Mouse (Mus musculus): ENCODE data around the gene 2810006K23Rik.
"Not testable (repeated sequence)": the region's sequence is repeated elsewhere in the genome, so short reads cannot be mapped to it uniquely, and the experiment has no call there.

The 2810006K23Rik gene

GRCm38 (mm10) chr5:124349196-124349595 lies 21.3 kb downstream of the 2810006K23Rik start:
- no peak for DNase-seq (ENCODE audit: low spot score)

- no peak for DNase-seq (ENCODE audit: low spot score)
Observed at GRCm38 (mm10) chr5:124350350-124350749, 22.5 kb downstream of the 2810006K23Rik start.

DNA sequence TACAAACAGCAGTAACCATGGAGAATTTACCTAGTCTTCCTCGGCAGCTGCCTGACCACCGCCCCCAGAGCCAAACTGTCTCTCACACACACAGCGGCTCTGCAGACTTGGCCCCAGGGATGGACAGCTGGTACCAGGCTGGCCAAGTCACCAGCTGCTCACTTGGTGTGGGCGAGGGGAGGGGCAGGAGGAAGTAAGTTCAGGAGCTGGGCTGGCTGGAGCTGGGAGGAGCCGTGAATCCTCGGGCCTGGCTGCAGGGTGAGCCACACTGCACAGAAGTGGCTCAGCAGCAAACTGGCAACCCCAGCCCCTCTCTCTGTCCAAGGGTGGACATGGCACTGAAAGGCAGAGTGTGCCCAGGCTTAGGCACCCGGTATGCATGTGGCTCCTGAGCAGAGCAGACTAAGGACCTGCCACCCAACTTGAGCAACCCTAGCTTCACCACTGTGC lies 23.2 kb downstream of the 2810006K23Rik start:
- DNase-seq (ENCODE audit: low spot score): no peak

GRCm38 (mm10) chr5:124351604-124352003 lies 23.7 kb downstream of the 2810006K23Rik start:
- no peak for DNase-seq (ENCODE audit: low spot score)

GRCm38 (mm10) chr5:124352141-124352920 lies 24.4 kb downstream of the 2810006K23Rik start:
- DNase-seq (ENCODE audit: low spot score): peak; percentile 82

- no peak for DNase-seq (ENCODE audit: low spot score)
Observed at GRCm38 (mm10) chr5:124353011-124353725, 25.3 kb downstream of the 2810006K23Rik start.

DNA sequence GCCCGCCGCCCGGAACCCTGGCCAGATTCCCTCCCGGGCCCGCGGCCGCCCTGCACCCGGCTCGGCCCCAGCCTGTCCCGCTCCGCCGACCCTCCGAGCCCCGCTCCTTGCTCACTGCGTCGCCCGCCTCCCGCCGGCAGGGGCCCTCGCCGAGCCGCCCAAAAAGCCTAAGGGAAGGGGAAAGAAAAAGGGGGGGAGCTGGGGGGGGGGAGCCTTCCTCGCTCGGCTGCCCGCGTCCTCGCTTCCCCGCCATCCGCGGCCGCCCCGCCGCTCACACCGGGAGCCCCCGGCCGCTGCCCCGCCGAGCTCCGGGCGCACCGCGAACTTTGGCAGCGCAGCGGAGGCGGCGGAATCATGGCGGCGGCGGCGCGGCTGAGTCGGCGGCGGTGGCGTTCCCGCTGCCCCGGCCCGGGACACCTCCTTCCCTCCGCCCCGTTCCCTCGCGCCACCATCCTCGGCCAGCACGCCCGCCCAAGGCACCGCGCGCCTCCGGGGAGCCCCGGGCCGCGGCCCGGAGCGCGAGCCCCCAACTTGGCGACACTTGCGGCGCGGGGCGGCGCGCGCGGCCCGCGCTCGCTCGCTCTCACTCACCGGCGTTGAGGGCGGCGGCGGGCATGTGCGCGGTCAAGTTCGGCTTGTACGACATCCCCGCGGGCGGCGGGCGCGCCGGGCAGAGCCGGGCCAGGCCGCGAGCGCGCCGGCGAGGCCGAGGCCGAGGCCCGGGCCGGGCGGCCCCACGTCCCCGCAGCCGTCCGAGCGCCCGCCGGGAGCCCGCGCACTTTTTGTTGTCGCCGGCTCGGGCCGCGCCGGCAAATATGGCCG lies 26.0 kb downstream of the 2810006K23Rik start:
- peak; percentile 64 for DNase-seq (ENCODE audit: low spot score)

- DNase-seq (ENCODE audit: low spot score): peak; percentile 49
Observed at GRCm38 (mm10) chr5:124354574-124355424, 26.9 kb downstream of the 2810006K23Rik start.

GRCm38 (mm10) chr5:124355425-124355959 lies 27.6 kb downstream of the 2810006K23Rik start:
- DNase-seq (ENCODE audit: low spot score): no peak

DNA sequence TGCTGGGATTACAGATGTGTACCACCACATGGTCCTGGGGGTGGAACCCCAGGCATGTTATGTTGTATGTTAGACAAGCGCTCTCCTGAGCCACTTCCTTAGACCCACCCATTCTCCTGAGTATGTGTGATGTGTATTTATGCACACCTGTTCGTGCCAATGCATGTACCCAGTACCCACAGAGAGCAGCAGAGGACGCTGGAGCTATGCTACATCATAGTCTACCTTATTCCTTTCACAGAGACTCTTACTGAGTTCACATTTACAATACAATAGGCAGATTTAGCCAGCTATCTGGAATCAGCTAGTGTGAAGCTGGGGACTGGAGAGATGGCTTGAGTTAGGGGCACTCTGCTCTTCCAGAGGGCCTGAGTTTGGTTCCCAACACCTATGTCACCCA lies 28.8 kb downstream of the 2810006K23Rik start:
- no peak for DNase-seq (ENCODE audit: low spot score)

DNA sequence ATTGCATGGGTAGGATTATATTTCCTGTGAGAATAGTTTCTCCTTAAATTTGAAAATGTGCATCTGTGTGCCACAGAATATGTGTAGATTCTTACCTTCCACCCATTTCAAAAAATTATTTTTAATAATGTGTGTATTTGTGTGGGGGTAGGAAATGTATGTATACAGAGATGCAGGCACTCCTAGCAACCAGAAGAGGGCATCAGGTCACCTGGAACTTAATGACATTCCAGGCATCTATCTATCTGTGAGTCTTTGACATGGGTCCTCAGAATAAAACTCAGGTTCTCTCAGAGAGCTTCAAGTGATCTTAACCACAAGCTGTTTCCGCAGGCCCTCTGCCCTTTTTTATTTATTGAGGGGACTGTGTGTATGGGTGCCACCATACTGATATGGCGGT lies 31.8 kb downstream of the 2810006K23Rik start:
- no peak for DNase-seq (ENCODE audit: low spot score)

- DNase-seq (ENCODE audit: low spot score): not testable (repeated sequence)
Observed at GRCm38 (mm10) chr5:124362982-124363381, 35.1 kb downstream of the 2810006K23Rik start, which contains the start of gene Cdk2ap1. TSS of gene Cdk2ap1 (minus strand) at chr5:124363082.

GRCm38 (mm10) chr5:124364173-124364918 lies 36.5 kb downstream of the 2810006K23Rik start:
- no peak for DNase-seq (ENCODE audit: low spot score)

DNA sequence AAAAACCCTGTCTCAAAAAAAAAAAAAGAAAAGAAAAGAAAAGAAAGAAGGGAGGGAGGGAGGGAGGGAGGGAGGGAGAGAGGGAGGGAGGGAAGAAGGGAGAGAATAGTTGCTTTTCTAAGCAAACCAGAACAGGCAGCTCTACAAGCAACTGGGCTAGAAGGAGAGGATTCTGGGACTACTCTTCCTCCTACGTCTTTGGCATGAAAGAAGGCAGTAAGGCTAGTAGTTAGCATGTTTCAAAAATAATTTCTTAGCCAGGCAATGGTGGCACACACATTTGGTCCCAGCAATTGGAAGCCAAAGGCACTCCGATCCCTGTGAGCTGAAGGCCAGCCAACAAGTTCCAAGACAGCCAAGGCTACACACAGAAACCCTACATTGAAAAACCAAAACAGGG lies 37.9 kb downstream of the 2810006K23Rik start:
- no peak for DNase-seq (ENCODE audit: low spot score)

- no peak for DNase-seq (ENCODE audit: low spot score)
Observed at GRCm38 (mm10) chr5:124366721-124367120, 38.8 kb downstream of the 2810006K23Rik start.

DNA sequence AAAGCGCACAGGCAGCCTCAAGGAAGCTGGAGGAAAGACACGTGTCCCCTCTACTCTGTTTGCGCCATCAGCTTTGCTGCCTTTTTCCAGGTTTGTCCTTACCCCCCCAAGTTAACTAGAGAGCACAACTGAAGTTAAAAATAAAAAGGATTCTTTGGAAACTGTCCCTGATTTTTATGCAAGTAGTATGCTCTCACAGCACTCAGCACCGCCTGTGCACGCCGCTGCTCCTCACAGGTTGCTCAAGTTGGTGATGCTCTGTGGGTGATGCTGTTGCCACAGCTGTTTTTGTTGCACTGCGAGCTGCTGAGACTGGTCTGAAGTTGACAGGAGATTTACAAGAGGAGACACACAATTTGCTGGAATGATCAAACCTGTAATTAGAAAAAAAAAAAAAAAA lies 46.4 kb downstream of the 2810006K23Rik start:
- no peak for DNase-seq (ENCODE audit: low spot score)

GRCm38 (mm10) chr5:124376401-124376800 lies 48.5 kb downstream of the 2810006K23Rik start:
- DNase-seq (ENCODE audit: low spot score): no peak

GRCm38 (mm10) chr5:124377149-124377548 lies 49.3 kb downstream of the 2810006K23Rik start:
- peak; percentile 49 for DNase-seq (ENCODE audit: low spot score)

GRCm38 (mm10) chr5:124380121-124380520 lies 52.2 kb downstream of the 2810006K23Rik start:
- DNase-seq (ENCODE audit: low spot score): no peak

DNA sequence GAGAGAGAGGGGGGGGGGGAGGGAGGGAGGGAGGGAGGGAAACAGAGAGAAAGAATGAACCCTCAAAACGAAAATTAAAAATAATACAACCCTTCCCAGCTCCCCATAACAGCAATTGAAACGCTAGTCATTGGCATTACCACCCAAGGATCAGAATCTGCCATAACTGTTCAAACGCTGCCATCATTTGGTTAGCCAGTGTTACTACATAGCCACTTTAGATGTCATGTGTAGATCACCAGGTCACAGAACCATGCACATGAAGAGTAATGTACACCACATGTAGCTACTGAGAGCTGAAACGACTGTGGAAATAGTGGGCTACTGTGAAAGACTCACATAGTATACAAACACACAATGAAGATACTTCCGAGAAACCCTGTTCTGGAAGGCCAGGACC lies 60.0 kb downstream of the 2810006K23Rik start:
- DNase-seq (ENCODE audit: low spot score): no peak
